Mouse (Mus musculus) urinary bladder, postnatal 25 days (tissue): ENCODE measurements around the gene Urgcp.
A peak's percentile ranks its signal among the peaks of the same experiment; 100 is the strongest.
"Not testable (repeated sequence)": the region's sequence is repeated elsewhere in the genome, so short reads cannot be mapped to it uniquely, and the experiment has no call there.

Source experiments
- DNase-seq: peaks from one replicate; pipeline ENCODE4 v3.0.0; 2022; ENCODE audit warnings: low spot score

Gene Urgcp

GRCm38 (mm10) chr11:5761820-5762632, at the start of gene Urgcp:
Gene Urgcp, minus strand, starts transcription at chr11:5762376.
- peak; percentile 94 for DNase-seq

GRCm38 (mm10) chr11:5809487-5809886, 47.3 kb upstream of the Urgcp start:
- DNase-seq, result not testable (repeated sequence)

GRCm38 (mm10) chr11:5807956-5808355, 45.8 kb upstream of the Urgcp start:
- no peak for DNase-seq

GRCm38 (mm10) chr11:5805711-5806110, 43.5 kb upstream of the Urgcp start:
- DNase-seq, result no peak

- no peak for DNase-seq
These were observed 42.0 kb upstream of the Urgcp start for GRCm38 (mm10) chr11:5804174-5804573.

GRCm38 (mm10) chr11:5803551-5803981, 41.4 kb upstream of the Urgcp start, which contains the start of gene Pgam2:
Gene Pgam2, minus strand, starts transcription at chr11:5803733.
- DNase-seq, result no peak

- DNase-seq, result no peak
These were observed 40.5 kb upstream of the Urgcp start for GRCm38 (mm10) chr11:5802457-5803217.

- DNase-seq, result no peak
These were observed 39.8 kb upstream of the Urgcp start for GRCm38 (mm10) chr11:5802005-5802404.

- no peak for DNase-seq
These were observed 39.3 kb upstream of the Urgcp start for GRCm38 (mm10) chr11:5801511-5801910.

- DNase-seq, result no peak
These were observed 37.7 kb upstream of the Urgcp start for GRCm38 (mm10) chr11:5799621-5800490.

GRCm38 (mm10) chr11:5797928-5798327, 35.8 kb upstream of the Urgcp start:
- no peak for DNase-seq

GRCm38 (mm10) chr11:5797371-5797770, 35.2 kb upstream of the Urgcp start:
- DNase-seq, result no peak

- no peak for DNase-seq
These were observed 34.8 kb upstream of the Urgcp start for GRCm38 (mm10) chr11:5796939-5797338.

- DNase-seq, result no peak
These were observed 33.5 kb upstream of the Urgcp start for GRCm38 (mm10) chr11:5795706-5796105.

- no peak for DNase-seq
These were observed 33.1 kb upstream of the Urgcp start for GRCm38 (mm10) chr11:5795290-5795689.

GRCm38 (mm10) chr11:5790431-5790830, 28.3 kb upstream of the Urgcp start:
- no peak for DNase-seq

GRCm38 (mm10) chr11:5789754-5790333, 27.7 kb upstream of the Urgcp start:
- DNase-seq, result peak; percentile 41

GRCm38 (mm10) chr11:5789071-5789753, 27.0 kb upstream of the Urgcp start:
- no peak for DNase-seq

- DNase-seq, result peak; percentile 95
These were observed 26.2 kb upstream of the Urgcp start, which contains the start of gene Dbnl for GRCm38 (mm10) chr11:5788056-5789014. Gene Dbnl, plus strand, starts transcription at chr11:5788488.

GRCm38 (mm10) chr11:5787671-5788055, 25.5 kb upstream of the Urgcp start:
- no peak for DNase-seq
